Mouse (Mus musculus) liver, postnatal 0 days (tissue): Measurements from ENCODE around the gene Dnajc14.

ENCODE experiments used
- CTCF ChIP-seq: sonication (generic); IDR thresholded peaks from 2 replicates; pipeline ENCODE4 v1.5.1; 2016; ENCODE audit warnings: antibody characterized with exemption, low read depth
- EP300 ChIP-seq: IDR thresholded peaks from 2 replicates; pipeline ENCODE4 v1.6.1; 2016; ENCODE audit warnings: antibody characterized with exemption, low read depth, mild to moderate bottlenecking

- TF ChIP-seq CTCF (no peak), EP300 (no peak)
These were observed 8.3 kb upstream of the Dnajc14 start for GRCm38 (mm10) chr10:128795581-128795980.
